ENCODE assay signal across 8 mouse cellular contexts in the genomic region with DNA sequence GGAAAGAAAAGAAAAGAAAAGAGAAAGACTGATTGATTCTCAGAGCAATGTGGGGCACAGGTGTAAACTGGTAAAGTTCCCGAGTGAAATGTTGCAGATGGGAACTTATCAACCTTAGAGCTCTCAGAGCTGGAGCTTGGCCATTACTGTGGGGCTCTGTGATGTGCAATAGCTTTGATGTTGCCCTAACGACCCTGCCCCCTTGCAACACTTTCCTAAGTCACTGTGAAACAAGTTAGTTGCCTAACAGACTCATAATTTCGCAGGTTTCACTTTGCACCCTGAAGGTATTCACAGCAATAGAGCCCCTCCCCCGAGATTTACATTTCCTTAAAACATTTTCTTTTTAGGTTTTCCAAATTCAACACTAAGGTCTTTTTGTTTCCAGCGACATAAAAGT. TPM values are rescaled to one million over a fixed set of nuclear protein-coding genes. Genes with fewer than 3 reads are reported as not detected.
DNase-seq lines count a peak whose midpoint lies in the region; ATAC-seq and TF ChIP-seq lines count a peak whose summit lies in the region.

Gene Mgst1 (plus strand): TSS at position 387 of the 400 bp plus-strand sequence.

- ATAC-seq in megakaryocyte progenitor cell, adult 5-6 weeks (replicated peaks; ENCODE audit: poor library complexity) = peak; percentile 80

- no peak for DNase-seq in layer of hippocampus, adult 8-10 months (ENCODE audit: low spot score in 2 of 2)
- DNase-seq in layer of hippocampus, adult 11-12 months (ENCODE audit: low spot score) = no peak
- peak; percentile 20 for DNase-seq in c-Kit-positive CD71-negative TER-119-negative erythroid progenitor cells, embryonic 14.5 days (ENCODE audit: low read depth)
- DNase-seq in heart, adult 2 months = no peak
- DNase-seq in kidney, postnatal 25 days = peak; percentile 7 to 38
- no peak for DNase-seq in cerebellum, adult 8-10 months
- DNase-seq in left cerebral cortex, adult 9 months (ENCODE audit: low spot score in 2 of 2) = no peak

- intact Hi-C loops in heart, adult 2 months (cut with DNase I) = loop anchor here (5.0 kb wide), 1 partner anchor 83 kb away; no protein-coding TSS in a partner anchor

- peak within 1 kb of the TSS; percentile 74 for H3K9ac ChIP-seq in heart, adult 2 months (ENCODE audit: low read depth, low read length)

- H3K79me2 ChIP-seq in heart, adult 2 months (replicated peaks; ENCODE audit: control insufficient read depth, insufficient read depth, low read length) = no peaks in the 10 kb centered on the region; the same call in 1 of the 2 replicates

- peak within 1 kb of the TSS; percentile 65 for H3K27ac ChIP-seq in heart, adult 2 months

- H3K27me3 ChIP-seq in heart, adult 2 months (ENCODE audit: control insufficient read depth, insufficient read depth, low read length) = no peaks in the 10 kb centered on the region

- peak within 1 kb of the TSS; percentile 37 for H3K4me3 ChIP-seq in heart, adult 2 months

- H3K36me3 ChIP-seq in heart, adult 2 months (ENCODE audit: control insufficient read depth, insufficient read depth, low read length) = no peaks in the 10 kb centered on the region; the same call in 1 of the 2 replicates

- TF ChIP-seq CTCF in heart, adult 2 months (IDR thresholded peaks at IDR 0.05) = no peak

- TF ChIP-seq EP300 in heart, adult 2 months (IDR thresholded peaks at IDR 0.05; ENCODE audit: insufficient read depth, low read depth, low read length) = no peak

- peaks cover 8% of the 10 kb centered on the region for H3K4me1 ChIP-seq in heart, adult 2 months (ENCODE audit: control insufficient read depth, insufficient read depth, low read length)

- TF ChIP-seq POLR2A in heart, adult 2 months (IDR thresholded peaks at IDR 0.05; ENCODE audit: insufficient read depth, low read depth, low read length) = no peak

- under 1% methylated on average over 5 of the region's 5 CpGs for WGBS in heart, adult 2 months

RNA-seq across cellular contexts. Expression of gene Mgst1, which starts in this region (rescaled TPM):
- 10 to 100 TPM; 15.7 to 30.7 (median 18.7) TPM for total RNA-seq in layer of hippocampus, adult 8-10 months (2022)
- total RNA-seq in heart, adult 2 months (2021) = 100 to 1,000 TPM; 104 to 144 TPM
- 120 and 127 TPM in 2 replicates for polyA plus RNA-seq in heart, adult 2 months (2012; rRNA removed)
- total RNA-seq in megakaryocyte progenitor cell, adult 5-6 weeks (2015) = 154 and 189 TPM in 2 replicates
- total RNA-seq in megakaryocyte progenitor cell, adult 5-6 weeks (2017) = 97.5 and 151 TPM in 2 replicates

Comparison
In these comparisons a context has a peak if more than half of its experiments do, and no peak if none do; other contexts are left out.
1. DNase-seq: peak in c-Kit-positive CD71-negative TER-119-negative erythroid progenitor cells, embryonic 14.5 days (single experiment) and kidney, postnatal 25 days (2 of 2); none in layer of hippocampus, adult 8-10 months (0 of 2), layer of hippocampus, adult 11-12 months (single experiment), heart, adult 2 months (0 of 2), cerebellum, adult 8-10 months (single experiment) and left cerebral cortex, adult 9 months (0 of 2).